ENCODE assay signal across 16 mouse cellular contexts in the genomic region with DNA sequence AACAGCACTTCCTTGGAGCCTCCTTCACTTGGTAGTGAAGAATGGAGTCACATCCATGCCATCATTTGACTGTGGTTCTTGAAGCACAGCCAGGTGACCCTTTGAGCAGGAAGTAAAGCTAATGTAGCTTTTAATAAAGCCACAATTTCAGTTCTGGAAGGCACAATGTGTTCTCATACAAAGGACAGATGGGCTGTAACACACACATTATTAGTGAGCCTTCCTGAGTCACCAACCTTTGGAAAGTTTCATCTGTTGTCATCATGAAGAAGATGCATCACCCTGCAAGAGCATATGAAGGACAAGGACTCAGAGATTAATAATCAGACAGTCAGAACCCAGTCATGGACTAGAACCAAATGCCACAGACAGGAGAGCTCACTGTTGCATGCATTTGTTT.
A peak's percentile ranks its signal among the peaks of the same experiment; 100 is the strongest.
DNase-seq lines count a peak whose midpoint lies in the region.
"Had no signal": no experiment of that assay in that cellular context is flagged by ENCODE, and none has a peak within 500 bp of the region (broad histone marks: within the 10 kb centered on the region; RNA-seq: fewer than 3 reads in every experiment).

No protein-coding gene starts in this region.

- DNase-seq in adrenal gland, adult 2 months: peak; percentile 67
- no peak for DNase-seq in adrenal gland, postnatal 10 days
- peak; percentile 27 for DNase-seq in layer of hippocampus, adult 9-11 months
- no peak for DNase-seq in layer of hippocampus, postnatal 25 days (ENCODE audit: extremely low spot score in 1 of 2, low spot score in 1 of 2)
- peak; percentile 61 for DNase-seq in brain, adult 2 months (ENCODE audit: low read depth, low spot score)
- DNase-seq in heart, adult 18-20 months: no peak
- no peak for DNase-seq in embryo, embryonic 10 days (ENCODE audit: low spot score)
- DNase-seq: cerebellum, adult 11 months; cerebellum, adult 9-10 months; cerebellum, postnatal 36 days; embryo, embryonic 11 days; gastrocnemius, adult 2 months; gastrocnemius, postnatal 25 days; heart, adult 11 months; heart, postnatal 10 days; heart, postnatal 4 days had no signal

Comparison
In these comparisons a context has a peak if more than half of its experiments do, and no peak if none do; other contexts are left out.
1. DNase-seq: peak in adrenal gland, adult 2 months (single experiment), layer of hippocampus, adult 9-11 months (single experiment) and brain, adult 2 months (single experiment); none in adrenal gland, postnatal 10 days (single experiment), layer of hippocampus, postnatal 25 days (0 of 2), heart, adult 18-20 months (0 of 2) and embryo, embryonic 10 days (single experiment).